Mouse (Mus musculus) liver, embryonic 13.5 days (tissue): ENCODE measurements around the gene Trank1. TPM values are rescaled to one million over a fixed set of nuclear protein-coding genes. Genes with fewer than 3 reads are reported as not detected.

Experiments
- ATAC-seq: fragments of 200-750 bp; cut with Nextera tagmentation; 2 replicates; pipeline ENCODE4 v1.8.0; 2017; ENCODE audit warnings: low read depth, mild to moderate bottlenecking, moderate number of reproducible peaks, moderate library complexity
- DNase-seq: peaks from one replicate; pipeline ENCODE4 v3.0.0; 2022
- H3K27ac ChIP-seq: fragments of 300-500 bp; sonication (generic); 2 replicates; pipeline ENCODE4 v1.5.1; 2015; ENCODE audit warnings: moderate library complexity, mild to moderate bottlenecking, inconsistent platforms
- H3K27me3 ChIP-seq: fragments of 300-500 bp; sonication (generic); 2 replicates; pipeline ENCODE4 v1.6.1; 2015; ENCODE audit warnings: mild to moderate bottlenecking, inconsistent platforms
- H3K36me3 ChIP-seq: fragments of 300-500 bp; sonication (generic); 2 replicates; pipeline ENCODE4 v1.6.1; 2015; ENCODE audit warnings: mild to moderate bottlenecking, inconsistent platforms
- H3K4me1 ChIP-seq: fragments of 300-500 bp; sonication (generic); replicated peaks from 2 replicates; pipeline ENCODE4 v1.6.1; 2015; ENCODE audit warnings: inconsistent platforms
- H3K4me2 ChIP-seq: fragments of 300-500 bp; sonication (generic); 2 replicates; pipeline ENCODE4 v1.6.1; 2015; ENCODE audit warnings: inconsistent platforms, mild to moderate bottlenecking, moderate library complexity
- H3K4me3 ChIP-seq: fragments of 300-500 bp; sonication (generic); replicated peaks from 2 replicates; pipeline ENCODE4 v1.5.1; 2015; ENCODE audit warnings: mild to moderate bottlenecking, inconsistent platforms
- H3K9ac ChIP-seq: fragments of 300-500 bp; sonication (generic); 2 replicates; pipeline ENCODE4 v1.6.1; 2015; ENCODE audit warnings: mild to moderate bottlenecking, inconsistent platforms
- H3K9me3 ChIP-seq: fragments of 300-500 bp; sonication (generic); replicated peaks from 2 replicates; pipeline ENCODE4 v1.6.1; 2016; ENCODE audit warnings: inconsistent platforms
- WGBS: fragments of 180-500 bp; shearing (Covaris S2); methylation state at CpG from one replicate; pipeline ENCODE4 v1.1.7; 2015; ENCODE audit not compliant: insufficient replicate concordance; 5-methylcytosine and 5-hydroxymethylcytosine counted together
- polyA plus RNA-seq: library from polyadenylated mRNA; unstranded; fragments of >200 nt; fragmentation: Nextera tagmentation; extraction: Ambion mirVana; gene quantifications from 2 replicates; pipeline ENCODE4 v1.2.1, GENCODE M21; 2015

Trank1 gene
- polyA plus RNA-seq, 1 experiment from 2014 or later, result not detected

DNA sequence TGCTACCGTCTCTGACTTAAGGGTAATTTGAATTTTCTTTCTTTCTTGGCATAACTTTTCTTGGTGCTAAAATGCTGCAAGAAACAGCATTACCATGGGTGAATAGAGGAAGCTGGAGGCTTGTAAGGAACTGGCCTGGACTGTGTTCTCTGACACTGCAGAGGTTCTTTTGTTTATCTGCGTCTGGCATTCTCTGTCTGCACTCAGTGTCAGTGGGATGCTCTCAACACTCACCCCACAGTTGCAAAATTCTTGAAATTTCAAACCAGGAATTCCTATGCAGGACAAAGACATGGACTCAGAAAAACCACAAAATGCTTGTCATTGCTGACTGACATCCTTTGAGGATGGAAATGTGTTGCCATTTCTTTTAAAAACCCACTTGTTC lies 117.8 kb downstream of the Trank1 start:
- Histone ChIP-seq H3K27ac (no peak overlapping the region), H3K36me3 (no peaks in the 10 kb centered on the region), H3K27me3 (no peaks in the 10 kb centered on the region), H3K4me1 (no peaks in the 10 kb centered on the region), H3K4me2 (no peak overlapping the region), H3K9me3 (no peaks in the 10 kb centered on the region), H3K9ac (no peak overlapping the region), H3K4me3 (no peak overlapping the region)
- DNase-seq (no peak), ATAC-seq (no peak)
- WGBS, result 44% methylated on average over 2 of the region's 2 CpGs

DNA sequence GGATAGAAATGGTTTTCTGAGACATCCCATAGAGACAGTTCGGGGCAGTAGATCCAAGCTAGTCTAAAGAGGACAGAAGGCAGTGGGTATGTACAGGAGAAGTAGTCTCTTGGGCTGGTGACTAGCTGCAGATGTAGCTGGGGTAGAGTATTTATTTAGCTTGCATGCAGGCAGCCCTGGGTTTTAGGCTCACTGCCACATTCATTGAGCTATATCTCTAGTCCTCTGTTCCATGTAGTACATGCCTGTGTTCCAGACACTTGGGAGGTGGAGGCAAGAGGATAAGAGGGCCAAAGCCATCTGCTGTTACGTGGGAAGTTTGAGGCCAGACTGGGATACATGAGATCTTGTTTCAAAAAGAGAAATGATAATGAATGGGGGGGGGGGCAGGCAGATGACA lies 123.9 kb downstream of the Trank1 start:
- Histone ChIP-seq H3K4me2 (no peak overlapping the region), H3K9me3 (no peaks in the 10 kb centered on the region), H3K4me3 (no peak overlapping the region), H3K27ac (no peak overlapping the region), H3K36me3 (no peaks in the 10 kb centered on the region), H3K4me1 (peaks cover 4% of the 10 kb centered on the region), H3K9ac (no peak overlapping the region), H3K27me3 (peaks cover 32% of the 10 kb centered on the region)
- DNase-seq (no peak), ATAC-seq (no peak)
- WGBS, result 65% methylated on average over 2 of the region's 2 CpGs

DNA sequence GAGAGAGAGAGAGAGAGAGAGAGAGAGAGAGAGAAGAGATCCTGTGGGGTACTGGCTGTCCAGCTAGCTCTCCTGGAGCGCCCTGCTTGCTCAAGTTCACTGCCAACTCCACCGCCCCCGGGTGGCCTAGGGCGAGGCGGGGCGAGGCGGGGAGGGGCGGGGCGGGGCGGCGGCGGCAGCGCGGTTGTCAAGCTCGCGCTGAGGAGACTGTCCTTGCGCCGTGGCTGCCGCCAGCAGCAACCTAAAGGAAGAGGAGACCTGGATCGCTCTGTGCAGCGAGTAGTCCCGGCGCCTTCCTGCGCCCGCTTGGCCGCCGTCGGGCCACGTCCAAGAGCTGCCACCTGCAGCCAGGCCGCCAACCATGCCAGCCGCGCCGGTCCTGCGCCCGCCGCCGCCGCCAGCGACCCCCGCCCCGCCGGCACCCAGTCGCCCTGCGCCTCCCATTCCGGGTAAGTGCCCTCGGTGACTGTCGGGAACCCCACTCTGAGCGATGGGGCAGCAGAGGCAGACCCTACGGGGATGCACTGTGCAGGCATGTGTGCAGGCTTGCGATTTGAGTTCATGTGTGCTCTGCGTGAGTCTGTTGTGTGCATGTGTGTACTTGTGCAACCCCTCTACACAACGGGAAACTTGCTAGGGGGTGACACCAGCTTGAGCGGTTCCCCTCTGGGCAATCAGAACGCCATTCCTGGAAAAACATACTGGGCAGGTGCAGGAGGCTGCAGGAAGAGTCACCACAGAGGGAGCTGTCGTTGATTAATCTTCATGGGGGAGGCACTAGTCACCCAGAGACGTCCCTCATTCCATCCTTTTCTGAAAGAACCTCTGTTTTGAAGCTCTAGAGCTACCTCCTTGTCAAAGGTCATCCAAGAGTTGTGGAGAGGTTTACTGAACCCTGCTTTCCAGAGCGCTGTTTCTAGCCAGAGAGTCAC lies 127.6 kb downstream of the Trank1 start, which contains the start of gene Dclk3:
TSS of gene Dclk3 (plus strand) at position 178 of the 932 bp plus-strand sequence.
- H3K4me2 ChIP-seq, result peak within 1 kb of the TSS; percentile 67
- DNase-seq, result no peak
- no peak within 1 kb of the TSS for H3K9ac ChIP-seq
- peaks cover 34% of the 10 kb centered on the region for H3K27me3 ChIP-seq
- ATAC-seq, result peak; percentile 63; the same call in 1 of the 2 replicates
- H3K9me3 ChIP-seq, result no peaks in the 10 kb centered on the region
- H3K4me3 ChIP-seq, result peak within 1 kb of the TSS; percentile 50
- H3K36me3 ChIP-seq, result no peaks in the 10 kb centered on the region
- WGBS, result 2% methylated on average over 55 of the region's 57 CpGs
- peaks cover 4% of the 10 kb centered on the region for H3K4me1 ChIP-seq
- no peak within 1 kb of the TSS for H3K27ac ChIP-seq

DNA sequence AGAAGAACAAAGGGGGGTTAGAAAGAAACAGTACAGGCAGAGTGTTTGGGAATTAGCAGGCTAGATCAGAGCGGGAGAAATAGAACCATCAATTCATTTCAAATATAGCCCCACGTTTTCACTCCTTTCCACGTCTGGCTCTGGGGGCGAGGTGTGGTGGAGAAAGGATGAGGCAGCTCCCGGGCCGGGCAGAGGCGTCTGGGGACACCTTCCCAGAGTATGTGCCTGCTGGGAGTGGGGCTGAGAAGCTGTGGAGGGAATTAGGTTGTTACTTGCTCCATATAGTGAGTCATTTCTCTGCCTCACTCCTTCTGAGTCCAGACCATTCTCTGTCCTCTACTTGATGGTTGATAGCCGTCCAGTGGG lies 128.3 kb downstream of the Trank1 start:
- H3K4me3 ChIP-seq, result no peak overlapping the region
- H3K9ac ChIP-seq, result no peak overlapping the region
- ATAC-seq (no peak), DNase-seq (no peak)
- no peaks in the 10 kb centered on the region for H3K9me3 ChIP-seq
- WGBS, result 45% methylated on average over 8 of the region's 8 CpGs
- peaks cover 34% of the 10 kb centered on the region for H3K27me3 ChIP-seq
- H3K4me1 ChIP-seq, result peaks cover 4% of the 10 kb centered on the region
- H3K27ac ChIP-seq, result no peak overlapping the region
- no peak overlapping the region for H3K4me2 ChIP-seq
- H3K36me3 ChIP-seq, result no peaks in the 10 kb centered on the region

DNA sequence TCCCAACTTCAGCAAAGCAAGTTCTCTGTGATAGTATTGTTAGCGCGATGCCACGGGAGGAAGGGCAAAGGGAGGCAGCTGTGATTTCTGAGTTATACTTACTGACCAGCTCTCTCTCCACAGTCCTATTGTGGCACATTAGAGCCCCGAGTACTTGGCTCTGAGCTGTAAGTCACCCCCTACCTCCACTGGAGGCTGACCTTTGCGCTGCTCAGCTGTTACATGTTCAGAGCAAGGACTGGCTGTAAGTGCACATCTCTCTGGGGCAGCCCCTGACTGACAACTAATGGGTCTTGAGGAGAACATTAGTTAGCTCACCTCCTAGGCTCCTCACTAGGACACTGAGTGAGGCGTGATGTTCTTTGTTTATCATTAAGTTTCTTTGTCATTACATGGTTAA lies 128.9 kb downstream of the Trank1 start:
- H3K4me3 ChIP-seq, result no peak overlapping the region
- H3K36me3 ChIP-seq, result no peaks in the 10 kb centered on the region
- no peak overlapping the region for H3K27ac ChIP-seq
- no peak overlapping the region for H3K4me2 ChIP-seq
- 66% methylated on average over 6 of the region's 6 CpGs for WGBS
- H3K9me3 ChIP-seq, result no peaks in the 10 kb centered on the region
- ATAC-seq (no peak), DNase-seq (no peak)
- peaks cover 4% of the 10 kb centered on the region for H3K4me1 ChIP-seq
- no peak overlapping the region for H3K9ac ChIP-seq
- H3K27me3 ChIP-seq, result peaks cover 34% of the 10 kb centered on the region

DNA sequence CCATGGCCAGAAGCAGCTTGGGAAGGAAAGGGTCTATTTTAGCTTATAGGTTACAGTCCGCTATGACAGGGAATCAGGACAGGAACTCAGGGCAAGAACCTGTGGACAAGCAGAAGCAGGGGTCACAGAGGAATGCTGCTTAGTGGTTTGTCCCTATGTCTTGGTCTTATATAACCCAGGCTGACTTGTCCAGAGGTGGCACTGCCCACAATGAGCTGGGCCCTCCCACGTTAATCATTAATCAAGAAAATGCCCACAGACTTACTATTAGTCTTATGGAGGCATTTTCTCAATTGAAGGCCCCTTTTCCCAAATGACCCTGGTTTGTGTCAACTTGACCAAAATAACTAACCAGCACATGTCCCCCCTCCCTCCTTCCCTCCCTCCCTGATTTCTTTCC lies 129.6 kb downstream of the Trank1 start:
- DNase-seq (no peak), ATAC-seq (no peak)
- H3K4me1 ChIP-seq, result peaks cover 4% of the 10 kb centered on the region
- no peak overlapping the region for H3K9ac ChIP-seq
- H3K27me3 ChIP-seq, result peaks cover 34% of the 10 kb centered on the region
- no peak overlapping the region for H3K4me2 ChIP-seq
- H3K4me3 ChIP-seq, result no peak overlapping the region
- no peaks in the 10 kb centered on the region for H3K9me3 ChIP-seq
- no peak overlapping the region for H3K27ac ChIP-seq
- 59% methylated on average over 2 of the region's 2 CpGs for WGBS
- no peaks in the 10 kb centered on the region for H3K36me3 ChIP-seq

Other genes starting within 250 kb of the Trank1 start
- 20.8 and 25.2 TPM in 2 replicates for gene Lrrfip2, start 194.1 kb upstream of the Trank1 start, polyA plus RNA-seq
- gene Mlh1, start 39.9 kb upstream of the Trank1 start, polyA plus RNA-seq, result 24.7 and 29.3 TPM in 2 replicates
- gene Epm2aip1, start 39.8 kb upstream of the Trank1 start, polyA plus RNA-seq, result 5.9 and 8.8 TPM in 2 replicates
- gene Dclk3, start 127.3 kb downstream of the Trank1 start, polyA plus RNA-seq, result not detected in 2 replicates